Mouse (Mus musculus) ovary, postnatal 10 days (tissue): ENCODE measurements around the gene Myo16.

Source experiments
- DNase-seq: peaks from one replicate; pipeline ENCODE4 v3.0.0; 2022; ENCODE audit warnings: low spot score

Gene Myo16

GRCm38 (mm10) chr8:10548003-10548584 lies 394.4 kb downstream of the Myo16 start:
- DNase-seq = no peak

GRCm38 (mm10) chr8:10549434-10549833 lies 395.7 kb downstream of the Myo16 start:
- no peak for DNase-seq

- no peak for DNase-seq
These were observed 404.2 kb downstream of the Myo16 start for GRCm38 (mm10) chr8:10557961-10558360.

- no peak for DNase-seq
These were observed 405.8 kb downstream of the Myo16 start for GRCm38 (mm10) chr8:10559479-10559878.

GRCm38 (mm10) chr8:10561616-10562015 lies 407.9 kb downstream of the Myo16 start:
- no peak for DNase-seq

GRCm38 (mm10) chr8:10562046-10562445 lies 408.3 kb downstream of the Myo16 start:
- DNase-seq = no peak

GRCm38 (mm10) chr8:10562636-10563035 lies 408.9 kb downstream of the Myo16 start:
- DNase-seq = no peak

GRCm38 (mm10) chr8:10565231-10566029 lies 411.7 kb downstream of the Myo16 start:
- no peak for DNase-seq

GRCm38 (mm10) chr8:10568448-10568847 lies 414.7 kb downstream of the Myo16 start:
- no peak for DNase-seq

- DNase-seq = peak; percentile 50
These were observed 420.4 kb downstream of the Myo16 start for GRCm38 (mm10) chr8:10574096-10574495.

- no peak for DNase-seq
These were observed 421.5 kb downstream of the Myo16 start for GRCm38 (mm10) chr8:10575244-10575643.

GRCm38 (mm10) chr8:10586956-10587744 lies 433.4 kb downstream of the Myo16 start:
- DNase-seq = no peak

- DNase-seq = no peak
These were observed 435.8 kb downstream of the Myo16 start for GRCm38 (mm10) chr8:10589422-10589933.

- no peak for DNase-seq
These were observed 439.2 kb downstream of the Myo16 start for GRCm38 (mm10) chr8:10592917-10593316.

- DNase-seq = no peak
These were observed 442.6 kb downstream of the Myo16 start for GRCm38 (mm10) chr8:10596353-10596752.

- DNase-seq = no peak
These were observed 443.9 kb downstream of the Myo16 start for GRCm38 (mm10) chr8:10597595-10597994.

GRCm38 (mm10) chr8:10598889-10599288 lies 445.2 kb downstream of the Myo16 start:
- no peak for DNase-seq

GRCm38 (mm10) chr8:10606028-10606815 lies 452.5 kb downstream of the Myo16 start:
- DNase-seq = no peak

GRCm38 (mm10) chr8:10606816-10607209 lies 453.1 kb downstream of the Myo16 start:
- DNase-seq = no peak

- no peak for DNase-seq
These were observed 457.9 kb downstream of the Myo16 start for GRCm38 (mm10) chr8:10611636-10612035.

GRCm38 (mm10) chr8:10613371-10613770 lies 459.7 kb downstream of the Myo16 start:
- no peak for DNase-seq

- DNase-seq = no peak
These were observed 466.0 kb downstream of the Myo16 start for GRCm38 (mm10) chr8:10619689-10620088.
